Mouse (Mus musculus): ENCODE data around the gene Prss12. TPM values are rescaled to one million over a fixed set of nuclear protein-coding genes. Genes with fewer than 3 reads are reported as not detected.

Gene Prss12
- total RNA-seq, 2 experiments from 2014 or later: 0.54 to 0.58 TPM

DNA sequence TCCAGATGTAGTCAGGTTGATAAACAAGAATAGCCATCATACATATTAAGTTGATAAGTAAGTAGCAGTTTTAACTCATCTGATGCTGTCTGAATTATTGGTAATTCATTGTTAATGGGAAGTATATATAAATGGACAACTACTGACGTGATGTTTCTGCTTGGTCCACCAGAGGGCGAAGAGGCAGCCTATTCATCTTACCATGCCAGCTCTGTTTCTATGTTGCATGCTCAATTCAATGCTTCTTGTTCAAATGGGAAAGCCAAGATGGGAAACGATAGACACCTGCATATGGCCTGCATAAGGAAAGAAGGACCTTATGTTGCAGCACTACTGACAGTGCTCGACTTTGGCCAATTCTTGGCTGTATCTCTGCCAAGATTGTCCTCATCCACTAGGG lies 70.1 kb downstream of the Prss12 start:
- DNase-seq: peak in 1 of 2 experiments; percentile 29
- intact Hi-C loops (cut with DNase I): loop anchor here (1.0 kb wide), 1 partner anchor 759 kb away; no protein-coding TSS in a partner anchor

DNA sequence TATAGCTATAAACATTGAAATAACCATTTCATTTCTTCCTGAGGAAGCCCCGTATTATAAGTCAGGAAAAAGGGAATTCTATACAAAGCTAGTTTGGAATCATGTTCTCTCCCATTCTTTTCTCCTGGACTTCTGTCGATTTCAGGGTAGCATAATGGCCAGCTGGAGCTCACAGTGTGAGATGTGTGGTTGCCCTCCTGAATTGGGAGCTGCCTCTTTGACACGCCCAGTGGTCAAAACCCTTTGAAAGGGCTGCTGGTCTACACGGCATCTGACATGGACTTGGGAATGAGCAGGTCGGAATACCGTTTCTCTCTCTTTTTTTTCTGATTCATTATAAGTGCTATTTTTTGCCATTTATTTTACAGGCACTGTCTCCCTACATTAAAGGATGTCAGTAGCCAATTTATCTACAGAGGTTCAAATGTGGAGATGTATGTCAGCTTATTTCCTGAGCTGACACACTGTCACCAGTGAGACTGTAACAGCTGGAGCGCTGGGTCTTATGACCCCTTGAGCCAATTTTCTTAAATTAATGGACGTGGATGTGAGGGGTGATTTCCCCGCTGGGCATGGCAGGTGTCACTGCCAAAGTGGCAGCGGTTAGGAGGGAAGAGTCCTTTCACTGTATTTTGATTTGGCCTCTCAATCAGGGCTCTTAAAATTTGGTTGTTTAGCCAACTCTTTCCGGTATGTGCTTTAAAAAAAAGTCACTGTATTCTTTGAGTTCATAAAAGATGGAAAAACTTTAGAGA lies 79.8 kb downstream of the Prss12 start:
- intact Hi-C loops (cut with DNase I): no loop called here
- DNase-seq: no peak

DNA sequence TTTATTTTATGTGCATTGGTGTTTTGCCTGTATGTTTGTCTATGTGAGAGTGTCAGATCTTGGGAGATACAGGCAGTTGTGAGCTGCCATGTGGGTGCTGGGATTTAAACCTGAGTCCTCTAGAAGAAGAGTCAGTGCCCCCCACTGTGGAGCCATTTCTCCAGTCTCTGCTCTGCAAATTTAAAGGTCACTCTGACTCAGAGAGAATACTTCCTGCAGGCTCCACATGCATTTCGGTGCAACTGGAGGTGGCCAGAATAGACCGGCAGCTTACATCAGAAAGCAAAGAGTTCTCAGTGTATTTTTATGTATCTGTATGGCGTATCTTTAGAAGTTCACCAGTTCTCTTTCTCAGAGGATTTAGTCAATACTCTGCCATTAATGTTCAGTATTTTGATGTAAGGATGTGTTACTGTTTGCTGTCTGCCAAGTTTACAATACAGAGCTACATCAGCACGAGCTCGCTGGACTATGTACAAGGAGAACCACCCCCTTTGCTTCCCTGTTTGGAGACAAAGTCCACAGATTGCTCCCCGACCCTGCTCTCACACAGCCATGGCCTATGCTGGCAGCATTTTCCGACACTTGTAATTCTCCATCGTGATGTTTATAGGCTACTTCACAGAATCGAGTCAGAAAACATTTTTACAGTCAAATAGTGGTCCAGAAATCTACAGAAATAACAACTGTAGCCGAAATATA lies 81.2 kb downstream of the Prss12 start:
- intact Hi-C loops (cut with DNase I): no loop called here

DNA sequence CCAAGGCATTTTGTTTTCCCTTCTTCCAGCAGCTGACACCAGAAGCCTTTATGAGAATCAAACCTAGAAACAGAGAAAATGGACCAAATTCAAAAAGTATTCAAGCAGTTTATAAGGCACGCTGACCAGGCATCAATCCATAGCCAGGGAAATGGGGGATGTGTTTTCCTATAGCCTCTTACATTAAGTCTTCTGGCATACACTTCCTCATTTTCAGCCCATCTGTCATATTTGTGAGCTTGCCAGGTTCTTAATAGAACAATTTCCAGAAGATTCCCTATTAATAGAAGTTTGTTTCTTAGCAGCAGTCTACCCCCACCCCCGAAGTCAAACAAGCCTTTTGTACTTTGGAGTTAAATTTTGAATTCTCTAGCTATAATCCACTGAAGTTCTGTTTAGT lies 84.4 kb downstream of the Prss12 start:
- intact Hi-C loops (cut with DNase I): no loop called here
- DNase-seq: no peak

More for the DNA sequence above, 81.2 kb downstream of the Prss12 start:
- no peak for DNase-seq

DNA sequence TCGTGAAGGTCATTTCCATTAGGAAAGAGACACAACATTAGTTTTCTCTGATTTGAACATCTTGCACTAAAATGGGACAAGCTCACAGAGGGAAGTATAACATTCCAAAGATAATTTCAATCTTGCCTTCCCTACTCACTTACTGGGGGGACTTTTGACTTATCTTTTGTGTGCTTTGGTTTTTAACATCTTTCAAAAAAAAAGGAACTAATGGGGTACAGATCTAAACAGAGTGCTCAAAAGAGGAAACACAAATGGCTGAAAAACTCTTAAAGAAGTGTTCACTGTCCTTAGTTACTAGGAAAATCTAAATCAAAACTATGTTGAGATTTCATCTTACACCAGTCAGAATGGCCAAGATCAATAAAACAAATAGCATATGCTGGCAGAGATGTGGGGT lies 90.6 kb downstream of the Prss12 start:
- intact Hi-C loops (cut with DNase I): no loop called here
- no peak for DNase-seq

DNA sequence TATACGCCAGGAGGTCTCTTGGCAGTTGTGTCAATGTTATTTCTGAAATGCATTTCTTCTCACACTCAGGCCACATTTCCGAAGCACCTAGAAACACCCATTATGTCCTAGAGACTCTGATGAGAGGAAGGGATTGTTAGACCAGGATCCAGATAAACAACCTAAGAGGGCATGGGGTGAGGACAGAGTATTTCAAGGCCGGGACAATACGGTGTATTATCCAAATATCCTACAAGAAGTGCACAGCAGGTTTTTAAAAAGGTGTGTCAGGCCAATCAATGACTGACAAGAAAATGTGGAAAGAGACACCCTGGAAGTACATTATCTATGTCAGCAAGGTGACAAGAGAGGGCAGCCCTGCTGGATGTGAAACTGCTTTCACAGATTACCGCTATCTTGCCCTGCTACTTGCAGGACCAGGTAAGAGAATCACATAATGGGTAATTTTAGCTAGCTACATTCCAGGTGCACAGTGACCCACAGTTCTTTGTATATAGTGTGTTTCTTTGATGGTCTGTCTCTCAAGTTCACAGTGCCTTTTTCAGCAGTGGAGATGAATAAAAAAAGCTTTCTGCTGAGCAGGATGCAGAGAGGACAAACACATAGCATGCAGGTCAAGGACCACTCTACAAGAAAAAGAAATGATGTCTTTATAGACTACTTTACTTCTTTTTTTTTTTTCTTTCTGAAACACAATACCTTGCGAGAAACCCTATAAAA lies 97.0 kb downstream of the Prss12 start:
- DNase-seq: no peak
- intact Hi-C loops (cut with DNase I): no loop called here

DNA sequence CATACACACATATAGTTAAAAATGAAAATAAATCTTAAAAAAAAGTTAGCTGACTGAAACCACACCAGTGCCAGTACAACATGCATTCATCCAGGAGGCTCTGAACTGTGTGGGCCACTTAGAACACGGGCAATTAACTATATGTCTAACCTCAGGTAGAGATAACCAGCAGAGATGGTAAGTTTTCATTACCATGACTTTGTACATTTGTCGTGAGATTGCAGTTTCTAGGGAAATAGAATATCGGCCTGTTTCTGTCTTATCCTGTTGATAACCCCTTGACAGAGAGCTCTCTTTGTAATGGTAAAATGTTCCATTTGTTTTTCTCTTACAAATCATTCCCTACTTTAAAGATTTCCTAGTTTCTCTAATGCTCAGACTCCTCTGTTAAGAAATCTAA lies 103.8 kb downstream of the Prss12 start:
- intact Hi-C loops (cut with DNase I): no loop called here
- DNase-seq: no peak

DNA sequence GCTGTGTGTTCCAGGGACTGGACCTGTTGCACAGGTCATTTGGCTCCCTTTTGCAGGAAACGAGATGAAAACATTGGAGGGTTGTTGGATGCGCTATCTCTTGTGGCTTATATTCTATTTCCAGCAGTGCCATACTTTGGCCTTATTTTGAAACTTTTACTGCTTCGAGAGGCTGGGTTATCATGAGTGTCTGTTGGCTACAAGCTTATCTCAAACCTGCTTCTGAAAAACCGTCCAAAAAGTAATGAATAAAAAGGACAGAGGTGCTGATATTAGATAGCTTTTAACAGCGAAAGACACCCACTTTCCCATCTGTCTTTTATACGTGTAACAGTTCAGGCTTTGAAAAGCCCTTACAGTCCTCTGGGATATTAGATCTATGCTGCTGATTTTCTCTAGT lies 107.2 kb downstream of the Prss12 start:
- DNase-seq: no peak
- intact Hi-C loops (cut with DNase I): no loop called here

DNA sequence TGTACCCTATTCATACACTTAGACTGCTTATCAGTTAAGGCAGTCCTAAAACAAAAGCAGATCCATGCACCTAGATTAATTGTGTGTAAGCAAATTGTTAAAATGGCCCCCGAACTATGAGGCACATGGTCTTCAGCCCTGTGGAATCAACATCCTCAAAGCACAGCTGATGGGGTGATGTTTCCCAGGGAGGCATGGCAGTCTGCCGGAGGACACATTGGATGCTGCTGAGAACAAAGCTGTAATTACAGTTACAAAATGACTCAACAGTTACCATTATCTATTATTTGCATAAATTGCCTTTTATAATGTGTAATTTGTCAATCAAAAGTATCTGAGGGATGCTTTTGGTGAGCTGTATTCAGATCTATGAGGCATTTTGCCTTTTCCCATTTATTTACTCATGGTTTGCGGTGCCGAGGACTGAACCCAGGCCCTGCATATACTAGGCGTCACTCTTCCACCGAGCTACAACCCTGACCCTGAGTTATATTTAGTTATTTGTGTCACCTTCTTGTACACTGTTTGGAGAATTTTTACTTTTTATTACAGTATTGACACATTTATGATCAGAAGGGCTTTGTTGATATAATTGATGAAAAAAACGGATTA lies 108.6 kb downstream of the Prss12 start:
- intact Hi-C loops (cut with DNase I): no loop called here
- no peak for DNase-seq

Other genes starting within 250 kb of the Prss12 start
- gene Synpo2, start 210.8 kb upstream of the Prss12 start, total RNA-seq (2021): 10 to 100 TPM; 78.2 to 80.5 TPM
- 10 to 100 TPM; 31.5 to 40.4 TPM for gene Sec24d, start 179.5 kb upstream of the Prss12 start, total RNA-seq (2021)
- gene Mettl14, start 60.8 kb upstream of the Prss12 start, total RNA-seq (2021): 10 to 100 TPM; 12.0 to 12.1 TPM
- under 1 TPM; 0.11 to 0.27 TPM for gene Ndst3, start 243.9 kb downstream of the Prss12 start, total RNA-seq (2021)

Data from heart, postnatal 36 days (tissue).